Mouse (Mus musculus) frontal cortex, postnatal 10 days (tissue): ENCODE data around the gene Scgb3a1.

Experiments used
- DNase-seq, 2 experiments: peaks; one replicate each; pipeline ENCODE4 v3.0.0; 2022; ENCODE audit warnings: low spot score in 2 of 2, mixed read lengths in 1 of 2

Gene Scgb3a1

DNA sequence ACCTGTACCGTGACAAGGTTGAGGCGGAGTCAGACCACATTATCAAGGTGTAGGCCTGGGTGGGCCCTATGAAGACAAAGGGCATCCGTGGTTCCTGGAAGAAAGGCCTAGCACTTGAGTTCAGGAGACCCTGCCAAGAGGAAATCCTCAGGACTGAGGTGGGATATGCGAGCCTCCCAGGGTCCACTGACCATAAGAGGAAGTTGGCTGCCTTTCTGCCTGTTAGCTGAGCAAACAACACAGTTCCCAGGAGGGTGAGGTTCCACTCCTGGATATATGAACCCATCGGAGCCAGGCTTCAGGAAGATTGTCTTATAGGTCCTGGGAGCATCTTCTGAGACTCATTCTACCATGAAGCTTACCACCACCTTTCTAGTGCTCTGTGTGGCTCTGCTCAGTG lies at the start of gene Scgb3a1:
Gene Scgb3a1 (plus strand): TSS at position 301 of the 400 bp plus-strand sequence.
- no peak for DNase-seq

DNA sequence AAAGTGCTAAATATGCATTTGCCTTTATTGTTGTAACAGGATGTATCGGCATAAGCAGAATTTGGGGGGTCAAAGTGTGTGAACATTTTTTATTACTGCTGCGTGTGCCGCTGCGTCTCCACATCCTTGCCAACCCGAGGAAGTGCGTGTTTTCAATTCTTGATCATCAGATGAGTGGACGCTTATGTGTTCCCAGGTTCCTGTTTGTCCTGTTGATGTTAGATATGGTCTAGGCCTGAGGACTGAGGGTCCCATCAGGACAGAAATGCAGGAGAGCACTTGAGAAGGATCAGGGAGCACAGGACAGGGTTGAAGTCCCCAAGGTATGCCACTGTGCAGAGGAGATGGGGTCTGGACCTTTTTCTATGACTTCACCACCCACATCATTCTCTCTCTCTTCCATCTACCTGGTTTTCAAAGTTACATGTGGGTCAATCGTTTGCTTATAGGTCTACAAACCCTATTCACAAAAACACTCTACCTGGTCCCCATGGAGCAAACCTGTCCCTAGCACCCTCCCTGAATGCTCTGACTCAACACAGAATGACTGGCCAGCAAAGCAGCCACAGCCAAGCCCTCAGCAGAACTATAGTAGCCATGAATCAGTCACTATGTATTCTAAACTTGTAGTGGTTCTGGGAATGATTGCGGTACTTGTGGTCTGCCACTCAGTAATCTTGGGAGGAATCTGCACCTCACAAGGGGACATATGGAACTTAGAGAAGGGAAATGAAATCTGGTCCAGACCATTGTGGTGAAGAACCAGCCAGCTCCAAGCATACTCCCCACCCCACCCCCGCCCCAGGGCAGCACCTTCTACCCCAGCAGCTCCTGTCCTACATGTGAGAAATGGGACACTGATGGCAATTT lies 47.3 kb upstream of the Scgb3a1 start:
- DNase-seq, result no peak

DNA sequence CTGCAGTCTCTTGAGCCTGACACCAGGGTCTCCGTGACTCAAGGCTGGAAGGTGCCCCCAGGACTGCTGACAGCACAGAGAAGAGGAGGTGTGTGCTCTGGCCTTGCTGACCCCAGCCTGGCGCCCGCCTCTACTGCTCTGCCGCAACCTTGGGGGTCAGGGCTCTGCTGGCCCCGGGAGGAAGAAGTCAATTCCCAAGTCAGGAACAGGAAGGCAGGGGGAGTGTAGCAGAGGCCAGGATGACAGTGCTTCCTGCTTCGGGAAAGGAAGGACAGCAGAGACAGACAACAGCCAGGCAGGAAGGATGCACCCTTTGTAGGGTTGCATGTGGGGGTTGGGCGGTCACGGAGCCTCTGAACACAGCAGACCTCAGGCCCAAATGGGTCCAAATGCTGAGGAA lies 44.9 kb upstream of the Scgb3a1 start:
- DNase-seq, result no peak

DNA sequence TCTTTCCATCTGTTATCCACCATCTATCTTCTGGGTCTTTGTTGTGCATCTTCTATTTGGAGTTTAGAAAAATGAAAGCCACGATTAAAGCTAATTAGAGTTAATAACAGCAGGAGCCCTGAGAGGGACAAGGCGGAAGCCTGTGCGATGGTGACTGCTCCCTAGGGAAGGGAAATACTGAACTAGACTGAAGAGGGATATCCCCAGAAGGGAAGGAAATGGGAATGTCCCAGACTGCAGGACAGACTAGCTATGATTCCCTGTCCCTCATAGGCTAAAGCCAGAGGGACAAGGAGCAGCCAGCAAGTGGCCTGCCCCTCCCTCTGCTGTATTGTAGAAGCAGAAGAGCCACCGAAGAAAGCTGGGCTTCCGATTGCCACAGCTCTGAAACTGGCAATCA lies 41.5 kb upstream of the Scgb3a1 start:
- no peak for DNase-seq

DNA sequence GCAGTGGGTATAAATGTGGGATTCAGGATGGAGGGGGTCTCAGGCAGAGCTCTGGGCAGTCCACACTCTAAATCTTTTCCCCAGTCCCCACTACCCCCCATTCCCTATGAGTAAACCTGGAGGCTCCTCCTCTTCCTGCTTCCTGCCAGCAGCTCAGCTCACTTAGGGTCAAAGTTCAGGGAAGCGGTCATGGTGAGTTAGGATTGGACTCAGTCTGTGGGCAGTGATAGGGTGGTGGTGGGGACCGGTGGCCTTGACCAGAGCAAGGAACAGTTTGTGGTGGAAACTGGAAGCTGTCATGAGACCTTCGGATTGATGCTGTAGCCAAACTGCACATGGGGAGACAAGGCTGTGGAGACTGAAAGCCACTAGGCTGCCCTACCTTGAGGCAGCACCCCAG lies 39.3 kb upstream of the Scgb3a1 start:
- DNase-seq, result no peak

DNA sequence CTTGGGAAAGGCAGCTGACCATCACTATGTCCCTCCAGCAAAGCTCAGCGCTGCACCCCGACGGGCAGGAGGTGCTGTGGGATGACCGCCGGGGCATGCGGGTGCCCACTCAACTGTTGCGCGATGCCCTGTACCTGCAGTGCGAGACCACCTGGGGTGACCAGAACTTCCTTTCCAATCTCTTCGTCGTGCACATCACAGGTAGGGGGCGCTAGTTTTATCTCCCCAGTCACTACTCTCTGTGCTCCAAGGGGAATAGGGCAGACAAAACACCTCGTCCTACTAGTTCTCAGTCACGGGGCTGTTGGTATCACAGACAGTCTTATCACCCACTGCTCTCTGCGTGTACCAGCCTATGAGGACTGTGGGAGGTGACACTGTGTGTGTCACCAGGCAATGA lies 37.5 kb upstream of the Scgb3a1 start:
- DNase-seq, result no peak

DNA sequence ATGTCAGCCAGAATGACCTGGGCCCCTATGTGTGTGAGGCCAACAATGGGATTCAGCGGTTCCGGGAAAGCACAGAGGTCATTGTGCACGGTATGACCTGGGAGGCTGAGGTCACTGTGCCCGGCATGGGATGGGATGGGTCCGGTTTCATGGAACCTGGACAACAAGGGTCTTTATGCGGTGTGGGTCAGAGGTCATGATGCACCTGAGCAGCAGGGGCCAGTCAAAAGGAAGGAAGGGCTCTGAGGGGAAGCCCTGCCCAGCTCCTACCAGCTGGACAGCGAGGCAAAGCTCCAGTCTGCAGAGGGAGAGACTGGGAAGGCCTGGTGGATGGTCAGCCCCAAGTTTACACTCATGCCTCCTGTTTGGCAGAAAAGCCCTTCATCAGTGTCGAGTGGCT lies 36.7 kb upstream of the Scgb3a1 start:
- DNase-seq, result no peak

DNA sequence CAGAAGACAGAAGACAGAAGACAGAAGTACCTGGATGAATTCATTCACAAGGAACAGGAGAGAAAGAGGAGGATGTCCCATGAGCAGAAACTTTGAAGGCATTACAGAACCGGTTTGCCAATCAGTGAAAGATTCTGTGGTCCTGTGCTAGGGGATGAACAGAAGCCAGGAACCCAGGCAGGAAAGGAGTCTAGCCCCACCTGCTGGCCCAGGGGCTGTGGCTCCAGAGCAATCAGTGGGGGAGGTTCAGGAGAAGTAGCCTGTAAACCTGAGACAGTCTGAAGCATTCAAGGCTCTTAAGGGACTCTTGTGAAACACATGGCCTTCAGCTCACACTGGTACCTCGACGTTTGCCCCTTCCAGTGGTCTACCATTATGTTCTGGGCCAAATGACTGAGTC lies 32.3 kb upstream of the Scgb3a1 start:
- no peak for DNase-seq

DNA sequence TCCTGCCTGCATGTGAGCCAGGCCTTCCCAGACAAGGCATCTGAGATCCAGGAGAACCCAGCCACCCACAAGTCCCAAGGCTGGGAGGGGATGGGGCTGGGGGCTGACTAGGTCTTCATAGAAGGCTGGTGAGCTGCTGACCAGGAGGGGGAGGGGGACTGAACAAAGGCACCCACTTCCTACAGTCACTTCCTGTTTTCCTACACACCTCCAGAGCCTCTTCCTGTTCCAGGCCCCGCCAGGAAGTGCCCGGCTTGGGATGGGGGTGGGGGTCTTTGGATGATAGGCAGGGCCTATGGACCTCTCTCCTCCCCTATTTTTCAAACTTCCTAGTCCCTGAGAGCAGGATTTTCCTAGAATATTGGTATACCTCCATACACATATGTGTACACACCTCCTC lies 31.2 kb upstream of the Scgb3a1 start:
- DNase-seq, result no peak

DNA sequence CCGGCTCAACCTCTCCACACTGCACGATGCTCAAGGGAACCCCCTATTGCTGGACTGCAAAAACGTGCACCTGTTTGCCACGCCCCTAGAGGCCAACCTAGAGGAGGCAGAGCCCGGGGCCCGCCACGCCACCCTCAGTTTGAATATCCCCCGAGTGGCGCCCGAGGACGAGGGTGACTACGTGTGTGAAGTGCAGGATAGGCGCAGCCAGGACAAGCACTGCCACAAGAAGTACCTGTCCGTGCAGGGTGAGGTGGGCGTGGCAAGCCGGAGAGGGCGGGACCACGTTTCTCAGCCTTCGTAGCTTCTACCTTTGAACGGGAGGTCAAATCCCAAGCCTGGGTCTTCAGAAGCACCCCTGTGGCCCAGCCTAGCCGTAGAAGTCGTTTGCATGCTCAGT lies 29.3 kb upstream of the Scgb3a1 start:
- DNase-seq, result no peak

DNA sequence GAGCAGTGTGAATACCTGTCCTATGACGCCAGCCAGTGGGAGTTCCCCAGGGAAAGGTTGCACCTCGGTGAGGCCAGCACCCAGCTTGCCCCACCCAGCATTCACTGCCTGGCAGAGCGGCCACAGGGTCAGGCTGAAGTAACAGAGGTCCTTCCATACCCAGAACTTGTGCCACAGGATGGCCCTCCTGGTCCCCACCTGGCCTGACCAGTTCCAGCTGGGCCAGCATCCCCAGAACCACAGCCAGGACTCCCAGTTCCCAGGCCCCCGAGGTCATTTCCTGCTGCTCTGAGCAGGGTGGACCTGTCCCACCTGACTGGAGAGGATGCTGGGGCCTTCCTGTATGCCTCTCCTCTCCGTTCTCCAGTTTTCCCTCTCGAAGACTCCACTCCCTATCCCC lies 27.7 kb upstream of the Scgb3a1 start:
- DNase-seq, result no peak

DNA sequence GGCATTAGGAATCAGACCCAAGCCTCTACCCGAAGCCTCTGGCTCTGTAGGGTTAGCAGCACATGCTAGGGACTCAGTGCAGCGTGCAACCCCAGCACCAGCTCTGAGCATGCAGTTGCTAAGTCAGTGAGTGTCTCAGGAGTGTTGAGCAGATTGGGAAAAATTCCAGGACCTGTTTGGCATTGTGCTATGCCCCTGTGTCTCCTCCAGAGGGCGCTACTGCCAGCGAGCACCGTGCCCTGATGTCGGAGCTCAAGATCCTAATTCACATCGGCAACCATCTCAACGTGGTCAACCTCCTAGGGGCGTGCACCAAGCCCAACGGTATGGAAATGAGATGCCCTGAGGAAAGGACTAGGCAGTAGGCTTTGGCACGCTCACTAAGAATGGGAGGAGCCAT lies 27.0 kb upstream of the Scgb3a1 start:
- no peak for DNase-seq

DNA sequence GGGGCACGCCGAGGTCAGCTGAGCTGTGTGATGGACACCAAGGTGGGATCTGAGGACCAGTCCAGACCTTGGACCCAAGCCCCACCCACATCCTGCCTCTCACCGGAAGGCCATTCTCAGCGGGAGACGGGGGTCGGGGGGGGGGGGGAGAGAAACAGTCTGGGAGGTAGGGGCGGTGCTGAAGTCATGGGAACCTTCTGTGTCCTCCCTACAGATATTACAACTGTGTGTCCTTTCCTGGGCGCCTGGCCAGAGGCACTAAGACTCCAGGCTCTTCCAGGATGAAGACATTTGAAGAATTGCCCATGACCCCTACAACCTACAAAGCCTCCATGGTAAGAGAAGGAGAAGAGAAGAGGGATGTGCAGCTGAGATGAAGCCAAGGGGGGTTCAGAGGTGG lies 17.7 kb upstream of the Scgb3a1 start:
- DNase-seq, result no peak

DNA sequence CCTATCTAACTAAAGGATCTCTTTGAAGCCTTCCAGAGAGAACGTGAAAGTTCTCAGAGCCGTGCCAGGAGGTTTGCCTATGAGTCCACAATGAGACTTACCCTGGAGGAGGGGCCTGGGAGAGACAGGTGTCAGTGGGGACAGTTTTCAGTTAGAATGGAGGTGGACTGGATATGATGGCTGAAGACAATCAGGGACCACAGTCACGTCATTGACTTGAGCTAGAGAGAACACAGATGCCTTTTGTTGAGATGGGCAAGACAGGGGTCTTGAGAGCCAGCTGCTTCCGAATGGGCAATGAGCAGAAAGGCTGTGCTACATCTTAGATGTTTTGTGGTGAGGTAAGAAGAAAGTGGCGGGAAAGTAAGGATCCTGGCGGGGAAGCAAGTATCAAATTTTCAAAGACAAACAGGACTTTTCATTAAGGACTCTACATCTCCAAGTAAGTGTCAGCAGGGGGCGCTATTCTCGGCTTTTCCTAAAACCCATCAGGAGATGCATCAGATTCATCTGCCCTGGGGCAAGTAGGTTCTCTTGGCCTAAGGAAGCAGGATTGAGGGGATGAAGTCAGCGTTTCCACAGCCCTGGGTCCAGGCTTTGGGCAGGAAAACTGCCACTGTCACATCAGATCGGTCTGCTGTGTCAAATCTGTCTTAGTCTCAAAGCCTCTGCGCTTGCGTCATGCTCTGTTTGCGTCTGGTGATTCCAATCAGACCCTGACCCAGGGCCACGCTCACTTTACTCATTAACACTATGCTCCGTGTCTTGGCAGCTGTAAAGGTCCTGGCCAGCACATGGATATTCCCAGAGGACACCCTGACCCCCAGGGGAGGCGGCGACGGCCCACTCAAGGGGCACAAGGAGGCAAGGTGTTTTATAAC lies 13.1 kb upstream of the Scgb3a1 start:
- DNase-seq, result no peak

DNA sequence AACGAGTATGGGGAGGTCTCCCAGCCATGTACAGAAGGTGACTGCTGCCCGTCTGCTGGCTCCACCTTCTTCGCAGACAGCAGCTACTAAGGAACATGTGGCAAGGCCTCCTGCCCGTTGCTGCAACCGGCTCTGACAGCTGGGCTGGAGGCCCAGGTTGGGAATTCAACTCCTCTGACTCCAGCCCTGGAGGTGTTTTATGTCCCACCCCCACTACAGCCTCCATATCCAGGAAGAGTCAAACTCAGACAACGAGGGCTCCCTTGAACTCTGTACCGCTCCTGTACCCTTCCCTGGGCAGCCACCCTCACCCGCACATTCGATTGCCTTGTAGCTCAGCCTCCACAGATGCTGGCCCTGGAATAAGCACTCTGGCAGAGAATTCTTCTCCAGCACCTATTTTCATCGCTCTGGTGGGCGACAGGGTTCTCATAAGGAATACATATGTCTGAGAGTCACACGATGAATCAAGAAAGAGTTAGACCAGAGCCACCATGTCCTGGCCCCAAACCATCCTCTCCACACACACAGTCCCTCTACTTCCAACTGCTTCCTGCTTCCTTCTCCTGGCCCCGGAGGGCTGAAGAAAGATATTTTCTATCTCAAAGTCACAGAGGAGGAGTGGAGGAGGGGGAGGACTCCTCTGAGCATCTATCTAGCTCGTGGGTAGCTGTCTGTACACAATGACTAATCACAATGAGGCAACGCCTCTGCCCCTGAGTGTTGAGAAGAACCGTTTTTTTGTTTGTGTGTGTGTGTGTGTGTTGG lies 12.2 kb upstream of the Scgb3a1 start:
- DNase-seq, result no peak

DNA sequence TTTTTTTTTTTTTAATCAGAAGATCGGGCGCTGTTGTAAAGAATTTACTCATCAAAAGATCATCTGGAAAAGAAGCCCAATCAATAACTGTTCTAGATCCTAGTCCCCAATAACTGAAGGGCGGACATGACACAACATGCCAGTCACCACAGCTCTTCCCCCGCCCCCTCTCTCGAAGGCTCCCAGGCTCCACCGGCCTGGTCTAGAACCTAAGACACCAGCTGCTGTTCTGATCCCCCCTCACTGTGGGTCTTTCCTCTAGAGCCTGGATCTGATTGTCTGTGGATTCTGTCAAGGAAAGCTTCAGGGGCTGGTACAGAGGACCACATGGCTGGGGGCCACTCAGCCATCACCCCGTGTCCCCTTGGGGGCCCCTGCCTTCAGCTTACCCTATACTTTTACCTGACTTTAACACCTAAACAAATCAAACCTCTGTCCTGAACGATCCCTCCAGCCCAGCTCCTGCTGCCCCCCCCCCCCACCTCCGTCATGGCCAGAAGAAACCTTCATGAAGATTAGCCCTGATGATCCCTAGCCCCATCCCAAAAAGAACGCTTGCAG lies 11.6 kb upstream of the Scgb3a1 start:
- no peak for DNase-seq

DNA sequence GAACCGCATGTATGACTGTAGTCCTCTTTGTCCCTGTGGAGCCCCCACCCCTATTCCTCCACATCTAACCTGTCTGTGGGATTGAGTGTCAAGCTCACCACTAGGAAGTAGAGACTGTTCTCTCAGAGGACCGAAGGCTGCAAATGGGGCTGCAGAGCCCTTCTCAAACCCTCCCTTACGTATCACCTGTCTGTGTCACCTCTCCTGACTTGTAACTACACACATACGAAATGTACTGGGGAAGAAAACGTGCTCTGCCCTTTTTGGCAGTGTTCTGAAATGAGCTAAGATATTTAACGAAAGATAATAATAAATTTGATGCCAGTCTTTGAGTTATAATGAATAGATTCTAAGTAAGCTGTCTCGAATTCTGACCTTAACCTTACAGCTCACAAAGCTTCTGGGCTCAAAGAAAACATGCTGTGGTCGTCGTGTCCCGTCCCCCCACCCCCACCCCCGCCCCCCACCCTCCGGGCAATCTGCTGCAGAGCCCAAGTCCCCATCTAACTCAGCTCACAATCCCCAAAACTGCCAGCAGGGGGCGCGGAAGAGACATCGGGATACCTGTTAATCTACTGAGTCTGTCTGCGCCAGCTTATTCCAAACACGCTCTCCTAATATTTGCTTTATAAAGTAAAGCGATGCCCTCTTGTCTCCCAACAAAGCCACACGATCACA lies 10.9 kb upstream of the Scgb3a1 start:
- DNase-seq, result peak; percentile 71 to 82

DNA sequence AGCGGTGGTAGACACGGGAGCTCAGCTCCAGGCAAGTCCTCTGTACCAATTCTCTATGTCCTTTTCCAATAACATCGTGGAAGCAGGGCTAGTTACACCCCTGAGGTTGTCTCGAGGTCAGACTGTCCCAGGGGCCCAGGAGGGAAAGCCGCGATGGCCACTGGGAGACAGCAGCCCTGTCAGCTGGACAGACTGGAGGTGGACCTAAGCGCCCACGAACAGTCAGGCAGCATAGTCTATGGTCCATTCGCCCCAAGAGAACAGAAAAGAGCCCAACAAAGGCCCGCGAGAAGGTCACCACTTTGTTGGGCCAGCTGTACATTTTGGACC lies 10.4 kb upstream of the Scgb3a1 start:
- no peak for DNase-seq

DNA sequence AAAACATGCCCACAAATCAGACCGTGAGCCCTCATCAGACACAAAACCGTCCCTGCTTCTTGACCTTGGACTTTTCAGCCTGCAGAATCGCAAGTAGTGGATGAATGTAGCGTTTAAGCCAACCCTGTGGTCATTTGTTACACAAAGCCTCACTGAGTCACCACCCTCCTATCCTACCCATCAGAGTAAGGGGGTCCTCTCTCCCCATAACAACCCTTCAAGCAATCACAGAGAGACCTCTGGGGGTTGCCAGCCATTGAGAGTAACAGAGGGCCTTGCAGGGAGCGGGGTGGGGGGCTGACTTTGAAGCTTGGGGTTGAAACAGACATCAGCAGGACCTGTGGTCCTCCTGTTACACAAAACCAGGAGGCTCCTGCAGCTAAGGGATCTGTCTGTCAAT lies 8.8 kb upstream of the Scgb3a1 start:
- DNase-seq, result no peak

DNA sequence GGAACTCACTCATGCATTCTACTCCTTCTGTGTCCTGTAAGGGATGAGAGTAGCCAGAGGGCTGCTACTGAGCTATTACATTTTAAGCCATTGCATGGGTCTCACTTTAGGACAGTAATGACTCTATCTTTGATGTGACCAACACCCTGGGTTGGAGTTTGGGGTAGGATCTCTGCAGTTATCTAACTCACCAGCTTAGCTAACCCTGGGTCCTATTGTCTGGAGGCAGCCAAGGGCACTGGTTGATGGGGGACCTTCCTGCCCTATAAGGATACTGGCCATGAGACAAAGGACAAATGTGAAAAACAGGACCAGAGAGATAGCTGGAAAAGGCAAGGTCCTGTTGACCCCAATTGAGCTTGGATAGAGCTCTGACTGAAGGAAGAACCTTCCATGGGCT lies 7.9 kb upstream of the Scgb3a1 start:
- DNase-seq, result no peak

DNA sequence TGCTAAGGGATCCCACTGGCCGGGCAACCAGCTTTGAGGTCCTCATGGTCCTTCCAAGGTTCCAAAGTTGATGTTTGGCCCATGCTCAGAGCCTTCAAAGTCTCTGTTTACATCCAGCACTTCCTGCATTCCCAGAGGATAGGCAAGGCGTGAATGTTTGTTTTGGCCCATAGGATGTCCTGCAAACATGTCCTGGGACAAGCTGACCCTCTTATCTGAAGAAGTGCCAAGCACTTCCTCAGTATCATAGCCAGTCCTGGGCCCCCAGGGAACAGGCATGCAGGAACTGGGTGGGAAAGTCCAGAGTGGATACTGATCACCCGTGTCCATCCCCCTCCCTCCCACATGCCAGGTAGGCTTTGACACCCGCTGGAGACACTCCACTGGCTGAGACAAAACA lies 5.3 kb upstream of the Scgb3a1 start:
- no peak for DNase-seq
